Mouse (Mus musculus): ENCODE measurements around the gene Mog. TPM values are rescaled to one million over a fixed set of nuclear protein-coding genes. Genes with fewer than 3 reads are reported as not detected.
"Not testable (repeated sequence)": the region's sequence is repeated elsewhere in the genome, so short reads cannot be mapped to it uniquely, and the experiment has no call there.

Gene Mog
- polyA plus RNA-seq, 1 experiment: 0.02 TPM

- Histone ChIP-seq H3K27me3 (ENCODE audit: control insufficient read depth, insufficient read depth, insufficient read length) (no peaks in the 10 kb centered on the region), H3ac (ENCODE audit: control insufficient read depth, insufficient read length, low read depth) (no peak overlapping the region), H3K79me2 (ENCODE audit: control insufficient read depth, insufficient read depth) (no peaks in the 10 kb centered on the region), H3K4me3 (ENCODE audit: insufficient read depth, poor library complexity, severe bottlenecking) (no peak overlapping the region), H3K36me3 (ENCODE audit: control insufficient read depth, insufficient read depth) (no peaks in the 10 kb centered on the region), H3K79me3 (ENCODE audit: low read depth) (no peaks in the 10 kb centered on the region)
- TF ChIP-seq MYOD1 (IDR thresholded peaks at IDR 0.05; ENCODE audit: control insufficient read depth, insufficient read length, low read depth) (no peak), CEBPB (IDR thresholded peaks at IDR 0.05; ENCODE audit: low read depth) (no peak), FOSL1 (IDR thresholded peaks at IDR 0.05; ENCODE audit: insufficient read depth, low read length, poor library complexity, severe bottlenecking) (no peak), USF1 (IDR thresholded peaks at IDR 0.05; ENCODE audit: low read depth) (no peak)
Observed at GRCm38 (mm10) chr17:37026425-37026824, 3.2 kb upstream of the Mog start.

GRCm38 (mm10) chr17:37019242-37019641, 4.0 kb downstream of the Mog start:
- H3K36me3 ChIP-seq (ENCODE audit: control insufficient read depth, insufficient read depth); H3K79me2 ChIP-seq (ENCODE audit: control insufficient read depth, insufficient read depth); H3K27me3 ChIP-seq (ENCODE audit: control insufficient read depth, insufficient read depth, insufficient read length); H3K4me3 ChIP-seq (ENCODE audit: insufficient read depth, poor library complexity, severe bottlenecking); H3ac ChIP-seq (ENCODE audit: control insufficient read depth, insufficient read length, low read depth); H3K79me3 ChIP-seq (ENCODE audit: low read depth): not testable (repeated sequence)

GRCm38 (mm10) chr17:37018328-37018727, 4.9 kb downstream of the Mog start:
- TF ChIP-seq USF1 (IDR thresholded peaks at IDR 0.05; ENCODE audit: low read depth) (no peak), CTCF (IDR thresholded peaks at IDR 0.05; ENCODE audit: control insufficient read depth, insufficient read depth, insufficient read length) (no peak), FOSL1 (IDR thresholded peaks at IDR 0.05; ENCODE audit: insufficient read depth, low read length, poor library complexity, severe bottlenecking) (no peak), MYOG (IDR thresholded peaks at IDR 0.05; ENCODE audit: control insufficient read depth, extremely low read depth, insufficient read length) (no peak), MAX (IDR thresholded peaks at IDR 0.05) (no peak), CEBPB (IDR thresholded peaks at IDR 0.05; ENCODE audit: low read depth) (no peak), MYOD1 (IDR thresholded peaks at IDR 0.05; ENCODE audit: control insufficient read depth, insufficient read length, low read depth) (no peak)
- no peaks in the 10 kb centered on the region for H3K79me3 ChIP-seq (ENCODE audit: low read depth)
- no peaks in the 10 kb centered on the region for H3K79me2 ChIP-seq (ENCODE audit: control insufficient read depth, insufficient read depth)
- H3K4me3 ChIP-seq (ENCODE audit: insufficient read depth, poor library complexity, severe bottlenecking): no peak overlapping the region
- no peaks in the 10 kb centered on the region for H3K27me3 ChIP-seq (ENCODE audit: control insufficient read depth, insufficient read depth, insufficient read length)
- no peaks in the 10 kb centered on the region for H3K36me3 ChIP-seq (ENCODE audit: control insufficient read depth, insufficient read depth)
- no peak overlapping the region for H3ac ChIP-seq (ENCODE audit: control insufficient read depth, insufficient read length, low read depth)

GRCm38 (mm10) chr17:37016333-37016732, 6.9 kb downstream of the Mog start:
- Histone ChIP-seq H3K27me3 (ENCODE audit: control insufficient read depth, insufficient read depth, insufficient read length) (no peaks in the 10 kb centered on the region), H3ac (ENCODE audit: control insufficient read depth, insufficient read length, low read depth) (no peak overlapping the region), H3K79me3 (ENCODE audit: low read depth) (no peaks in the 10 kb centered on the region), H3K36me3 (ENCODE audit: control insufficient read depth, insufficient read depth) (no peaks in the 10 kb centered on the region), H3K79me2 (ENCODE audit: control insufficient read depth, insufficient read depth) (no peaks in the 10 kb centered on the region), H3K4me3 (ENCODE audit: insufficient read depth, poor library complexity, severe bottlenecking) (no peak overlapping the region)
- TF ChIP-seq FOSL1 (IDR thresholded peaks at IDR 0.05; ENCODE audit: insufficient read depth, low read length, poor library complexity, severe bottlenecking) (no peak), CEBPB (IDR thresholded peaks at IDR 0.05; ENCODE audit: low read depth) (no peak), USF1 (IDR thresholded peaks at IDR 0.05; ENCODE audit: low read depth) (no peak), MAX (IDR thresholded peaks at IDR 0.05) (no peak), MYOG (IDR thresholded peaks at IDR 0.05; ENCODE audit: control insufficient read depth, extremely low read depth, insufficient read length) (no peak), CTCF (IDR thresholded peaks at IDR 0.05; ENCODE audit: control insufficient read depth, insufficient read depth, insufficient read length) (no peak), MYOD1 (IDR thresholded peaks at IDR 0.05; ENCODE audit: control insufficient read depth, insufficient read length, low read depth) (no peak)

- Histone ChIP-seq H3K4me3 (ENCODE audit: insufficient read depth, poor library complexity, severe bottlenecking) (no peak overlapping the region), H3K36me3 (ENCODE audit: control insufficient read depth, insufficient read depth) (peaks cover 18% of the 10 kb centered on the region), H3K79me2 (ENCODE audit: control insufficient read depth, insufficient read depth) (no peaks in the 10 kb centered on the region), H3ac (ENCODE audit: control insufficient read depth, insufficient read length, low read depth) (no peak overlapping the region), H3K79me3 (ENCODE audit: low read depth) (no peaks in the 10 kb centered on the region), H3K27me3 (ENCODE audit: control insufficient read depth, insufficient read depth, insufficient read length) (no peaks in the 10 kb centered on the region)
- TF ChIP-seq MYOD1 (IDR thresholded peaks at IDR 0.05; ENCODE audit: control insufficient read depth, insufficient read length, low read depth): no peak
- no peak for TF ChIP-seq MAX (IDR thresholded peaks at IDR 0.05)
- TF ChIP-seq MYOG (IDR thresholded peaks at IDR 0.05; ENCODE audit: control insufficient read depth, extremely low read depth, insufficient read length): no peak
- no peak for TF ChIP-seq CEBPB (IDR thresholded peaks at IDR 0.05; ENCODE audit: low read depth)
- TF ChIP-seq CTCF (IDR thresholded peaks at IDR 0.05; ENCODE audit: control insufficient read depth, insufficient read depth, insufficient read length): no peak
- no peak for TF ChIP-seq FOSL1 (IDR thresholded peaks at IDR 0.05; ENCODE audit: insufficient read depth, low read length, poor library complexity, severe bottlenecking)
- no peak for TF ChIP-seq USF1 (IDR thresholded peaks at IDR 0.05; ENCODE audit: low read depth)
Observed at GRCm38 (mm10) chr17:37012141-37012540, 11.1 kb downstream of the Mog start.

- Histone ChIP-seq H3K27me3 (ENCODE audit: control insufficient read depth, insufficient read depth, insufficient read length) (no peaks in the 10 kb centered on the region), H3ac (ENCODE audit: control insufficient read depth, insufficient read length, low read depth) (no peak overlapping the region), H3K79me2 (ENCODE audit: control insufficient read depth, insufficient read depth) (no peaks in the 10 kb centered on the region), H3K79me3 (ENCODE audit: low read depth) (no peaks in the 10 kb centered on the region), H3K36me3 (ENCODE audit: control insufficient read depth, insufficient read depth) (peaks cover 22% of the 10 kb centered on the region), H3K4me3 (ENCODE audit: insufficient read depth, poor library complexity, severe bottlenecking) (no peak overlapping the region)
- TF ChIP-seq USF1 (IDR thresholded peaks at IDR 0.05; ENCODE audit: low read depth) (no peak), MAX (IDR thresholded peaks at IDR 0.05) (no peak), CTCF (IDR thresholded peaks at IDR 0.05; ENCODE audit: control insufficient read depth, insufficient read depth, insufficient read length) (no peak), FOSL1 (IDR thresholded peaks at IDR 0.05; ENCODE audit: insufficient read depth, low read length, poor library complexity, severe bottlenecking) (no peak), MYOG (IDR thresholded peaks at IDR 0.05; ENCODE audit: control insufficient read depth, extremely low read depth, insufficient read length) (no peak), MYOD1 (IDR thresholded peaks at IDR 0.05; ENCODE audit: control insufficient read depth, insufficient read length, low read depth) (no peak), CEBPB (IDR thresholded peaks at IDR 0.05; ENCODE audit: low read depth) (no peak)
Observed at GRCm38 (mm10) chr17:37011719-37012118, 11.5 kb downstream of the Mog start.
